Mouse (Mus musculus): ENCODE measurements at regions not wholly inside any gene's neighbourhood (a gene's known extent, or its start where the extent isn't known, plus 50 kb on each side); places are given as distances from the start of the nearest gene placed in this dataset.

DNA sequence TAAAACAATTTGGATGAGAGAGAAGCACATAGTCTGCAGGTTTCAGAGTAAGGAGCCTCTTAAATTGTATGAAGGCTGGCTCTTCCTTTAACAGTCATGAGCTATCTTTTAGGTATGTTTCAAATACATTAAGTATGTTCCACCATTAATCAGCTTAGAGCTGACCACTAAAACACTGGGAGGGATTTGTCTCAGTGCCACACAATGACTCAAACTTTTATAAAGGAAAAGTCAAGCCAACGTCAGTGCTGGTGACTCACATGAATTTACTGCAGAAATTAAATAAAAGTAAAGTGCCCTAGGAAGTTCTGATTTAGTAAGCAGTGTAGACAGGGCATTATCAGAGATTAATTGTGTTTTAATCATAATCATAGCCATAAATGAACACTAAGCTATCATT is 118.6 kb upstream of the Nrp1 start:
- DNase-seq: no peak

DNA sequence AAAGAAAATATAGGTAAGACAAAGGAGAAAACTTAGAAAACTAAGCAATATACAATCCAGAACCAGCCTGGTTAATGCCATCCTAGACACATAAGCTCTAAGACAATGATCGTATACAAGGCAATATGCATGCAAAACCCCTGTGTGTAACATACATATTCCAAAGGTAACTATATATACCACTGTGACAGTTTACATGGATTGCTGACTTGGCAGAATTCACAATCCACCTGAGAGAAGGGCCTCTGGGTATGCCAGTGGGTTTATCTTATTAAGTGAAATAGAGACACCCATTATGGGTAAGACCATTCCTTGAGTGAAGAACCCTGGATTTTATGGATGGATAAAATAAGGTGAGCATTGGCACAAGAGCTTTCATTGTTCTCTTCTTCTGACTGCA is 117.2 kb upstream of the Nrp1 start:
- no peak for DNase-seq

DNA sequence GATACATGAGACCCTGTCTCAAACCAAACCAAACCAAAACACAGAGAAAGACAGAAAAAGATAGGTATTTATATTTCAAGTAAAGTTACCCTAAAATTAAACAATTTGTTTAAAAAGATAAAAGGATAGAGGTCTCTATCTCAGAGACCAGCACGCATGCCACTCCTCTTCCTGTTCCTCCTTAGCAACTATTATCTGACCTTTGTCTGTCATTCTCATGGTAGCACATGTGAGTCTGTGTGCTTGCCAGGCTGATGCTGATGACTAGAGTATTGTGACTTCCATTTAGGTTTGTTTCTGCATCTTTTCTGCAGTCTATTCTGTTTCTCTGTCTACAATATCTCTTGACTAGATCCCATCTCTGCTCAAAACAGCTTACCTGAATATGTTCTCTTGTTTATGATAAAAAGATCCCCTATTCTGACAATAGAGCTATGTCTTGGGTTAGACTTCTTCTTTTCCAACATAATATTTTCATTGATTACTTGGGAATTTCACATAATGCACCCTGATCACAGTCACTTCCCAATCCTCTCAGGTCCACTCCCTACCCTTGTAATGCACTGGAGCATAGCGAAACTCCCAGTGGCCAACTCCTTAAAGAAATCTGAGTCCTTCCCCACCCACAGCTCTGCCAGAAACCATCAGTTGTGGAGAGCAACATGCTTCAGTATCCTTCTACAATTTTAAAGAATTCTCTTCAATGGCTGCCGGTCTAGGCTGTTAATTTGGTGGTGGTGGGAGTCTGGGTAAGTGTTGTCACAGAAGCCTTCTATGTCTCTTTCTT is 115.7 kb upstream of the Nrp1 start:
- no peak for DNase-seq

- no peak for DNase-seq
Measured at GRCm38 (mm10) chr8:128251723-128252122, 106.7 kb upstream of the Nrp1 start.

DNA sequence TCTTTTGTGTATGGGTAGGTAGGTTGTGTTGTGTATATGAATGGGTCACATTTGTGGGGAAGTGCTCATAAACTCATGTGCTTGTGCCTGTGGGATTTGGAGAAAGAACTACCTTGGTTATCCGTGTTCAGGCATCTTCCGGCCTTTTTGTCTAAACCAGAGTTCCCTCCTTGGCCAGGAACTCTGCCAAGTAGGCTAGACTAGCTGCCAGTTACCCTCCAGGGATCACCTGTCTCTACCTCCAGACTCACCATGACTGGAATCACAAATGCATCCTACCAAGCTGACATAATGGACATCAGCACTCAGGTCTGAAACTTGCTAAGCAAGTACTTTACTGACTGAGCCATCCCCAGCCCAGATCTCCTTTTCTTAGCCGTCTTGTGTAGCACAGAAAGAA is 97.6 kb upstream of the Nrp1 start:
- no peak for DNase-seq

DNA sequence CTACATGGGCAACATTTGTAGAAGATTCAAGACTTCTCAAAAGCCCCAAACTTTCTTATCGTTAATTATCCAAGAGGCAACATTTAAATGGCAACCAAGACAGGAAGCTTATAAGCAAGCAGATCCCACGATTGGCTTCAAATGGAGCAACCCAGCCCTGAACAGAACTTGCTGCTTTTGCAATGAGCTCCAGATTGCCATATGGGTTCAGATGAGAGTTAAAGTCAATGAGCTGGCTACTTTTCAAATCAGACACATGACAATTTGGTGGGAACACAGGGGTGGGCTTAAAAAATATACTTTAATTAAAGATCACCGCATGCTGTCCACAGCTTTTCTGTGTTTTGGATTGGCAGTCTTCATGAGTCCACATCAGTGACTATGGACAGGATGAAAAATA is 97.0 kb upstream of the Nrp1 start:
- no peak for DNase-seq

DNA sequence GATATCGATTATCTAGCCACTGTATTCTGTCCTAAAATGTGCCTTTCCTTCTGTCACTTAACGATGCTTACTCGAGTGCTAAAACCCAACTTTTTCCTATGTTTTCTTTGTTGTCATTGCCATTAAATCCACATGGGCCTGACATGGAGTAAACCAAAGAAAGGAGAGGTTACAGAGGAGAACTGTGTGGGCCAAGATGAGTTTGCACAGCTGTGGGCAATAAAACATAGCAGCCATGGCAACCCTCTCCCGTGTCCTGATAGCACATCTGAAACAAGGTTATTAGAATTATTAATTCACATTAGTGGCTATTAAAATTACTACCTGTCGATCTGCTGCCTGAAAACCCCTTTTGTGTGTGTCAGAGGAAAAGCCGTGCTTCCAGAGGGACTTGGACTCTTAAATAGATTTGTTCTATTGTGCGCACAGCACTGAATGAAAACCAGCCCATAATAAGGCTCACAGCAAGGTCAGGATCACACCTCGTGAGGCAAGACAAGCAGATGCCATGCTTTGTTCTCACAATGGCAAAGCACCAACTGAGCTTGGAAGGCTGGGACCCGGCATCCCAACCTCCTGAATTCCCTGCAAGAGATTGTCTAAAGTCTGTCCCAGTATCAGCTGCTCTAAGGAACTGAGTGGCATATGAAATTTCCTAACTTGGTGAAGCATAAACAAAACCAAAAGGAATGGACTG is 95.0 kb upstream of the Nrp1 start:
- no peak for DNase-seq

- peak; percentile 97 for DNase-seq
Measured at GRCm38 (mm10) chr8:128267261-128267660, 91.1 kb upstream of the Nrp1 start.

GRCm38 (mm10) chr8:128268010-128268409 is 90.4 kb upstream of the Nrp1 start:
- peak; percentile 79 for DNase-seq

DNA sequence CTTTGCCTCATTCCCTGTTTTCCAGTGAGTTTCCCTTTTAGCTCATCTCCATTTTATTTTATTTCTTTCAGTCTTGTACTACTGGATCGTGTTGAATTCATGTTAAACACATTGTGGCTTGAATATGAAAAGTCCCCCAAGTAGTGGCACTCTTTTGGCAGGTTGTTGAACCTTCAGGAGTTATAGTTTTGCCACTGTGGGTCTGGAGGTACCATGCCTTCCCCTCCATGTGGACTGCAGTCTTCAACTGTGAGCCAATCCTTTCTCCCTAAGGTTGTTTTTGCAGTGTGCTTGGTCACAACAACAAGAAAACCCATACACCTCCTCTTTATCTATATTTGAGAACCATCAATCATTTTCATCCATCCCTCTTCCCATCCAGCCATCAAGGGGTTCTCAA is 88.9 kb upstream of the Nrp1 start:
- peak; percentile 78 for DNase-seq

DNA sequence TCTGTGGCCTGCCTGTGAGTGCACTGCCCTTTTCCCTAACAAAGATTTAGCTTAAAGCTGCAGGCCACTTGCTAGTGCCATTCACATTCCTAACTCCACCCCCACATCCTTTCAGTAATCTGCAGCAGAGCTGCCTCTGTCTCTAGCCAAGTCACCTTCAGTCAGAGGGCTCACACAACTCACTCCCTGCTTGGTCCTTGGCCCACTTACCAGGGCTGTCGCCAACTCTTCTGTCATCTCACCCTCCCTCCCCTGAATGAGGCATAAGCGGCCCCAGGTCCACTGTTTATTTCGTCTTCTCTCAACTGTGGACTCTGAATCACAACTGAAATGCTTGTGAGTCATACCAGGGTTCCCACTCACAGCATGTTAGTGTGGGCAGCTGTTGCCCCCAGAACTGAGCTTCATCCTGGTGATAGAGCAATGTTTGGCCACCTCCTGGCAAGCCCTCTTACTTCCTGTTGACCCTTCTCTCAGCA is 85.5 kb upstream of the Nrp1 start:
- peak; percentile 96 for DNase-seq

DNA sequence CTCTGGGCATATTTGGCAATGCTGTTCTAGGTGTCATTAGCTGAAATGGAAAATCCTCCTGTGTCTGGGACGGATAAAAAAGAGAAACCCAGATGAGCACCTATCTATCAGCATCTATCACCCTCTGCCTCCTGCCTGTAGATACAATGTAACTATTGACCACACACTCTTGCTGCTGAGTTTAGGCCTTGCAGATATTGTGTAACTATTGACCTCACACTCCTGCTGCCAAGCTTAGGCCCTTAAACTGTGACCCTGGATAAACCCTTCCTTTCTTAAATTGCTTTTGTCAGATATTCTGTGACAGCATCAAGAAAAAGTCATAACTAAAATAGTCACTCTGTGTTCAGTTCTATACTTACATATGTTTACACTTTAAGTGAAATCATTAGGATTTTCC is 81.9 kb upstream of the Nrp1 start:
- peak; percentile 37 for DNase-seq

GRCm38 (mm10) chr8:128282802-128283201 is 75.6 kb upstream of the Nrp1 start:
- DNase-seq: peak; percentile 24

DNA sequence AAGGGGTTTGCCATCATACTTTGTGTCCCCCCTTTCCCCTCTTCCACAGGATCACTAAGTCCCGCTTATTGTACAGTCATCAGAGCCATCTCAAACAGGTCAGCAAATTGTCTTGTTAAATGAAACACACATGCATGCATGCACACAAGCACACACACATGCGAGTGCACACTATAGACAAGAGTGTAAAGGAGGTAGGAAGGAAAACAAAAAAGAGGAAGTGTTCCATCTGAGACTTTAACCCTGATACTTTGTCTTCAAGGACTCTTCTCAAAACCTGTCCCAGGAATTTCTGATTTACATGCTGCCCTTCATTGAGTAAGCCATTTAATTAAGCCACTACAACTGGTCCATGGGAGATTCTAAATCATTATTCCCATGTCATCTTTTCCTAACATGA is 75.0 kb upstream of the Nrp1 start:
- peak; percentile 56 for DNase-seq

- DNase-seq: peak; percentile 37
Measured at GRCm38 (mm10) chr8:128284816-128285215, 73.6 kb upstream of the Nrp1 start.

GRCm38 (mm10) chr8:128290076-128290475 is 68.3 kb upstream of the Nrp1 start:
- no peak for DNase-seq

- DNase-seq: no peak
Measured at GRCm38 (mm10) chr8:128292394-128292793, 66.0 kb upstream of the Nrp1 start.

DNA sequence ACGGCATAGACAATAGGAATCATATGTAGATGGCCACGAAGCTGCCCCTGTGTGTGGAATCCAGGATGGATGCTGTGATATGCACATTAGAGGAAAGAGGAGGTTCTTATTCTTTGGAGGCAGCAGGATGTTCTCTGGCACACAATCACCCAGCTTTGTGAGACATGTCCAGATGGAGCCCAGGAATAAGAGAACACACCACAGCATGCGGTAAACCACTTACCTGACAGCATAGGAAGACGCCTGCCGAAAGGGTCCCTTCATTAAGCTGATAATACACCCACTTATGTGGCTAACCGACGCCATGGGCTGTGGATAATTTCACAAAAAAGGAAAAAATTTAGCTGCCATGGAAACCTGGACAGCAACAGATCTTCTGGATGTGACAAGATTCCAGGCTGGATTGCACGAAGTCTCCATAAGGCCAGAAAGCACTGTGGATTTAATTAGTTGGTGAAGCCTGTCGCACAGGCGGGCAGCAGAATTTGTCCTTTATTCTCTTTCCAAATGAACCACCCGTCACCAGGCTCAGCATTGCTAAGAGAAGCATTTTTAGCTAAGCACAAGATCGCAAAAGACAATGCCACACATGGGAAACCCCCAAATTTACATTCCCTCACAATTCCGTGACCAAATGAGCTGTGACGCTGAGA is 61.5 kb upstream of the Nrp1 start:
- DNase-seq: peak; percentile 77

- DNase-seq: peak; percentile 79
Measured at GRCm38 (mm10) chr8:128302322-128302721, 56.1 kb upstream of the Nrp1 start.

Data from heart, adult 11 months (tissue).